Mouse (Mus musculus) adrenal gland, postnatal 10 days (tissue): Measurements from ENCODE around the gene Foxk1. TPM values are rescaled to one million over a fixed set of nuclear protein-coding genes. Genes with fewer than 3 reads are reported as not detected.

Source experiments
- DNase-seq: peaks from one replicate; pipeline ENCODE4 v3.0.0; 2021; ENCODE audit warnings: mixed read lengths
- total RNA-seq, 2 experiments: library from RNA; stranded (reverse); gene quantifications; 2 replicates each; pipeline ENCODE4 v1.2.3; 2021

Foxk1 gene
- total RNA-seq, 2 experiments from 2014 or later = 22.9 to 23.6 TPM

DNA sequence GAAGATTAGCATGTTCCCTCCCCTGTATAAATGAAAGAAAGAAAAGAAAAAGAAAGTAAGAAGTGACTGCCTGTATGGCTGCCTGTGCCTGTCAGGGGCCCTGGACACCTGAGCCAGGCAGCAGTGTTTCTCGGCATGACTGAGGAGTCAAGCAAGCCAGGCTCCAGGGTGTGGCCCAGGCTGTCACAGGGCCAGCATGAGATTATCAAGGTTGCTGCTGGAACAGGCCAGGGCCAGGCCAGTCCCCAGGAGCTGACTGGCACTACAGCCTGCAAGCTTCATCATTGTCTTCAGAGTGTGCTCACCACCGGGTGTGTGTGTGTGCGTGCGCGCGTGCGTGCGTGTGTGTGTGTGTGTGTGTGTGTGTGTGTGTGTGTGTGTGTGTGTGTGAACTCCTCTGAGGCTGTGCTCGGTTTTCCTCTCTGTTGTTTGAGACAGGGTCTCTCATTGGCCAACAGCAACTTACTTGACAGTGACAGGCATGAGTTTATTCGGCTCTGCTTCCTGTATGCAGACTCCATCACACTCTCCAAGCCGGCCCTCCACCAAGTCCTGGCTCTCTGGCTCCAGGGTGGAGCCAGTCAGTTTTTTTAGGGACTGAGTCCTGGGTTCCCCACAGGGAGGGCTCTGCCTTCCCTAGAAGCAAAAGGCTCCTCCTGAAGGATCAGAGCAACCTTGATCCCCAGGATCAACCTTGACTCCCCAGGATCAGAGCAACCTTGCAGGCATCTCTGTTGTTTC is 43.7 kb downstream of the Foxk1 start:
- DNase-seq = peak; percentile 75

DNA sequence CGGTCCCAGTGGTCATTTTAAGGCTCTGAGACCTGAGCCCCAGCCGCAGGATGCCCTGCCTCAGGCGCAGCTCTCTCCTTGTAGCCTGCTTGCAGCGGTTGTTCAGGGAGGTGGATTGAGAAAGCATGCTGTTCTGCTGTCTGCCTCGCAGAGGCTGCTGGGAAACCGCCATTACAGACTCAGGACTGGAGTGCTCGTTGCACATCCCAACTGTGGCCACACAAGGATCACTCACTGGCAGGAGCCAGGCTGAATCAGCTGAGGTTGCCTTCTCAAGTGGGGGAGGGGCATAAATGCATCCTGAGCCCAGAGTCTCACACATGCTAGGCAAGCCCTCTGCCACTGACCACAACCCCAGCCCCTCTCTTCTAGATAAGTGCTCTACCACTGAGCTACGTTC is 44.4 kb downstream of the Foxk1 start:
- DNase-seq = peak; percentile 33

DNA sequence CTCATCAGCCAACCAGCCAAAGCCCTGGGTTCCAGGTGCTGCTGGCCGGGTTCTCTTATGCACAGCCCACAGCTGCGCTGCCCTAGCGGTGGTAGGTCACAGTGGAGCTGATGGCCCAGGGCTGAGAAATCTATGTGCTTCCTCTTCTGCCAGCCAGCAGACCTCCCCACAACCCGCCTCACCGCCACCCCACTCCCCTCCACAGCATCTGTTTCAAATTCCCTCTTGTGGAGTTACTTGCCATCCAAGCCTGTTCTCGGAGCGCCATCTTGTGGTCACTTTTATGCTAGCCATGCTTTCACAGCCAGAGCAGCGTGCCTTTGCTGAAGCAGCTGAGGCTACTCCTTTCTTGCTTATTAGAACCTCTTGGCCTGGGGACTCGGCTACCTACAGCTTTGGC is 46.8 kb downstream of the Foxk1 start:
- DNase-seq = peak; percentile 92

- DNase-seq = no peak
These were observed 47.3 kb downstream of the Foxk1 start for GRCm38 (mm10) chr5:142448623-142449022.

DNA sequence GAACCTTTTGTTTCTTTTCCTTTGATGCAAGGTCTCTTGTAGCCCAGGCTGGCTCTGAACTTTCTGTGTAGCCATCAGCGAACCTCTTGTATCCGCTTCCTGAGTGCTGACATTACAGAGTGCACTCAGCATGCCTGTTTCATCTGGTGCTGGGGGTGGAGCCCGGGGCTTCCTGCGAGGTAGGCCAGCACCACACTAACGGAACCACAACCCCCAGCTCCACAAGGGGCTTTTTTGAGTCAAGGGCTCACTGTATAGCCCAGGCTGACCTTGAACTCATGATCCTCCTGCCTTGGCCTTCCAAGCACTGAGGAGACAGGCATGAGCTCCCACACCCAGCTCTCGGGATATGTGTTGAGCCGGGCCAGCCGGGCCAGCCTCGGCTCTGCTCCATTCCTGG is 49.5 kb downstream of the Foxk1 start:
- no peak for DNase-seq

GRCm38 (mm10) chr5:142451759-142452158 is 50.5 kb downstream of the Foxk1 start:
- no peak for DNase-seq

GRCm38 (mm10) chr5:142453742-142454141 is 52.4 kb downstream of the Foxk1 start:
- no peak for DNase-seq

- DNase-seq = no peak
These were observed 55.0 kb downstream of the Foxk1 start for GRCm38 (mm10) chr5:142456318-142456717.

DNA sequence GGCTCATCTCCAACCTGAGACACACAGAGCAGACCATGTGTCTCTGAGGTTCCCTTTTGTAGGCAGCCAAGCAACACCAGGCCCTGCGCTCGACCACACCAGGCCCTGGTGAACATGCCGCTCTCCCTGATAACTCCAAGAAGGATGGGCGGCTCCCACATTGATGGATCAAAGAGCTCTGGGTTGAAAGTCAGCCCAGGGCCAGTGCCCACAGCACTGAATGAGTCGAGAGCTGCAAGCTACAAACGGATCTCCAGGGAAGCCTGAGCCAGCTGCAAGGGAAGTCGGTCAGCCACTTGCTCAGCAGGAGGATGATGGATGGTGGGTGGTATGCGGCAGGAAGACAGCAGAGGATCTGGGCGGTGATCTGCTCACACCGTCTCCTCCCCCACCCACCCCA is 56.0 kb downstream of the Foxk1 start:
- DNase-seq = no peak

GRCm38 (mm10) chr5:142458791-142459557 is 57.7 kb downstream of the Foxk1 start:
- no peak for DNase-seq

GRCm38 (mm10) chr5:142459834-142460233 is 58.5 kb downstream of the Foxk1 start:
- no peak for DNase-seq

DNA sequence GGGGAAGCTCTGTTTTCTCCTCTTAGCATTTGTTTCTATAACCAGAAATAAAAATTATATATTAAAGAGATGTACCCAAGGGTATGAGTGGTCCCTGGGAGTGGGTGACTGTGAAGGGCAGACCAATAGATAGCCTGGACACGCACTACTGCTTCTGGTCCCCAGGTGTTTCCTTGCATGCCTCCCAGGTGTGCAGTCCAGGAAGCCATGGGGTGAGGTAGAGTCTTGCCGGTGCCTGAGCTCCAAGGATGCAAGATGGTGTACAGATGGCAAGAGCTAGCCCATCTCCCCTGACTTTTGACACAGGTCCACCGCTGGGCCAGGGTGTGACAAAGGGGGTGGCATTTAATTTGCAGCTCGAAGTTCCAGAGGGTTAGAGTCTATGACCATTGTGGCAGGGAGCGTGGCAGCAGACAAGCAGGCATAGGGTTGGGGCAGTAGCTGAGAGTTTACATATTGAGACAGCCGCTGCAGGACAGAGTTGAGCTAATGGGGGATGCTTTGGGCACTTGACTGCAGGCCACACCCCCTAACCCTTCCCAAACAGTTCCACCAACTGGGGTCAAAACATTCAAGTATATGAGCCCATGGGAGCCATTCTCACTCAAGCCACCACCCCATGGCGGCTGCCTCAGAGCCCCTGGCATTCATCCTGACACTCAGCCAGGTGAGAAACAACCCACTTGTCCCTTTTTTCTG is 60.8 kb downstream of the Foxk1 start:
- no peak for DNase-seq

GRCm38 (mm10) chr5:142462641-142462948 is 61.3 kb downstream of the Foxk1 start:
- no peak for DNase-seq

DNA sequence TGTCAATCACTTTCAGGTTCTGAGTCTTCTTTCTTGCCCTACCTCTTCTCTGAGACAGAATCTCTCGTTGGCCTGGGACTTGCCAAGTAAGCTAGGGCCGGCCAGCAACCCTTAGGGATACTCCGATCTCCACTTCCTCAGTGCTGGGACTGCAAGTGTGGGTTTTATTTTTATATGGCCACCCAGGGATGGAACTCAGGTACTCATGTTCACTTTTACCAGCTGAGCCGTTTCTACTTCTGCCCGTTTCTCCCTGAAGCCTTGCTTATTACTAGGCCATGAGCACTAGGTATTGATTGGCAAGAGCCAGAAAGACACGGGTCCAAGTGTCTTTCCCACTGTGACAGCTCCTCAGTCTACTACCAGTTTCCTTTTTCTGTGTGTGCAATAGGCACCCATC is 61.7 kb downstream of the Foxk1 start:
- DNase-seq = no peak

DNA sequence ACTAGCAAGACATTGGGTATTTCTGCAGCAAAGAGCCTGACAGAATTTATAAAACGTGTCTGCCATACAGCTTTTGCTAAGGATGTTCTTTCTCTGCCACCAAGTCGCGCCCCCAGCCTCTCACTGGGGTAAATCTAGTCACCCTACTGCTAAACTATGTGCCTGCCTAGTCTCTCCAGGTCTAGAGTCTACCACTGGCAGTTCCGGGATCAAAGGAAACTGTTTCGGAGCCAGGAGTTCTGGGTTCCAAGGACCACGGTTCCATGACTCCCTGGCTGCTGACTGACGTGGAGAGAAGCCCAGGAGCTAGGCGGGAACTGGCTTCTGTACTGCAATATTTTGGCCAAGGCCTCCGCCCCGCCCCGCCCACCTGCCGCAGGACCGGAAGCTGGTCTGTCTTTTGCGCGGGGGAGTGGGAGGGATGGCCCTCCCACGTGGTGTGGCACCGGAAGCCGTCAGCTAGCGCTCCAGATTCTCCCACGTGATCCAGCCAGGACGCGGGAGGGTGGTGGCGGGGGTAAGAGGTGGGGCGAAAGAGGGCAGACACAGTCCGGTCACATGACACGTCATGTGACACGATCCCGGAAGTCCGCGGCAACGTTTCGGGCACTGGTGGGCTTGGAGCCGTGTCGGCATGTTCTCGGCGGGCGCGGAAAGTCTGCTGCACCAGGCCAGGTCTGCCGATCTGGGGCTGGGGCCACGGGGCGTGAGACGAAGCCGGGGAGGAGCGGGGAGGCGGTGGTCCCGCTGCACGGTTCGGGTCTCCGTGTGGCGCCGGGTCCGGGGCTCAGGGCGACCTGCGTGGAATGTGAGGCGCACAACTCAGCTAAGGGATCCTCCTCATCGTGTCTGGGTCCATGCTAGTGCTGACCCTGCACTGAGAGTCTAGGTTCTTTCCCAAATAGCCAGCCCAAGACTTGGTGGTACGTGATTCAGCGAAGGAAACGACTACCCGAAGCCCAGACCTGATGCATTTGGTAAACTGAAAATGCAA is 62.5 kb downstream of the Foxk1 start, which contains the start of gene Ap5z1:
Gene Ap5z1, plus strand, starts transcription at position 484 of the 994 bp plus-strand sequence.
- DNase-seq = peak; percentile 96

DNA sequence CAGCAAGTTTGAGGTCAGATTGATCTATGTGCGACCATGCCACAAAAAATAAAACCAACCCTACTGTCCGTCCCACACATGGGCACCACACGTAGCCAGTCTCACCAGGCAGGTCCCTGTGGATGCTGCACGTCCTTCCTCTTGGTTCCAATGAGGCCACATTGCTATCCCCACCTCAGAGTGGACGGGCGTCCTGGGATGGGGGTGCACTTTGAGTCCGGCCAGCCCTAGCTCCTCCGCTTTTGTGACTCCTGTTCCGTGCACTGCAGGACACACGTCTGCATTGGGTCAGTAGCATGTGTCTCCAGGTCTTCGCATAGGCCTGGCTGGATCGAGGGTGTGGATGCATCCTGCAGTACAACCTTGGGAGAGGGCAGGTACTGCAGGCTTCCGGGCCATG is 67.1 kb downstream of the Foxk1 start:
- no peak for DNase-seq

DNA sequence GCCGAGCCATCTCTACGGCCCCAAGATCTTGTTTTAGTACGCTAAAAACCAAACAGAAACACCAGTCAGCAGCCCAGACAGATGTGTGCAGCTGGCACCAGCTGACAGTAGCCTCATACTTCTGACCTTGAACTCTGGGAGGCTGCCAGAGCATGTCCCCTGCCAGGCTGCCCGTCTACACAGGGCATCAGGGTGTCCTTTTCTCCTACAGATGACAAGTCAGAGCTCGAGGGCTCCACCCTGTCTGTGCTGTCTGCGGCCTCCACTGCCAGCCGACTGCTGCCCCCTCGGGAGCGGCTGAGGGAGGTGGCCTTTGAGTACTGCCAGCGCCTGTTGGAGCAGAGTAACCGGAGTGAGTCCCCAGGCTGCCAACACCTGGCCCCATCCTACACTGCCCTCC is 68.5 kb downstream of the Foxk1 start:
- peak; percentile 76 for DNase-seq

DNA sequence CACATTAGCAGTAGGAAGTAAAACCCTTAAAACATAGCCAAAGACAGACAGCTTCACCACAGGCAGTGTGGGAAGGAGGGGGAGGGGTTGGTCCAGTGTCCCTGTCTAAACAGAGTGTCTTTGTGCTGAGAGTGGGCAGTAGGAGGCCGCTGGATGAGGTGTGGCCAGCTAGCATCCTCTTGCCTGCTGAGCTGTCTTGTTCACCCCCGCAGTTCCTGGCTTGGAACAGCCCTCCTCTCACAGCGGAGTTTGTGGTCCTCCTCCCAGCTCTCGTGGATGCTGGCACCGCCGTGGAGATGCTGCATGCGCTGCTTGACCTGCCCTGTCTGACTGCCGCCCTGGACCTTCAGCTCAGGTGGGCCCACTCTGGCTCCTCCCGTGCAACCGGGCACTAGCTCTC is 72.4 kb downstream of the Foxk1 start:
- DNase-seq = no peak

DNA sequence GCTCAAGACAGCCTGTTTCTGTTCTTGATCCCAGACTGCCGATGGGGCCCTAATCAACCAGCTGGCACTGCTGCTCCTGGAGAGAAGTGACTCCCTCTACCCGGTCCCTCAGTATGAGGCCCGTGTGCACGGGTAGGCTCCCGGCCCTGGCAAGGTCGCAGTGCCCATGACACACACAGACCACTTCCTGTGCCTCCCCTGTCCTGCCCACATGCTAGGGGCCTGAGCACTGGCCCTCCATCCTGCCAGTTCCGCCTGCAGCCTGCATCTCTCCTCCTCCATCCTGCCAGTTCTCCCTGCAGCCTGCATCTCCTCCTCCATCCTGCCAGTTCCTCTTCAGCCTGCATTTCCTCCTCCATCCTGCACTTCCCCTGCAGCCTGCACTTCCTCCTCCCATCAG is 74.4 kb downstream of the Foxk1 start:
- DNase-seq = no peak

GRCm38 (mm10) chr5:142477346-142477745 is 76.0 kb downstream of the Foxk1 start:
- DNase-seq = peak; percentile 73

DNA sequence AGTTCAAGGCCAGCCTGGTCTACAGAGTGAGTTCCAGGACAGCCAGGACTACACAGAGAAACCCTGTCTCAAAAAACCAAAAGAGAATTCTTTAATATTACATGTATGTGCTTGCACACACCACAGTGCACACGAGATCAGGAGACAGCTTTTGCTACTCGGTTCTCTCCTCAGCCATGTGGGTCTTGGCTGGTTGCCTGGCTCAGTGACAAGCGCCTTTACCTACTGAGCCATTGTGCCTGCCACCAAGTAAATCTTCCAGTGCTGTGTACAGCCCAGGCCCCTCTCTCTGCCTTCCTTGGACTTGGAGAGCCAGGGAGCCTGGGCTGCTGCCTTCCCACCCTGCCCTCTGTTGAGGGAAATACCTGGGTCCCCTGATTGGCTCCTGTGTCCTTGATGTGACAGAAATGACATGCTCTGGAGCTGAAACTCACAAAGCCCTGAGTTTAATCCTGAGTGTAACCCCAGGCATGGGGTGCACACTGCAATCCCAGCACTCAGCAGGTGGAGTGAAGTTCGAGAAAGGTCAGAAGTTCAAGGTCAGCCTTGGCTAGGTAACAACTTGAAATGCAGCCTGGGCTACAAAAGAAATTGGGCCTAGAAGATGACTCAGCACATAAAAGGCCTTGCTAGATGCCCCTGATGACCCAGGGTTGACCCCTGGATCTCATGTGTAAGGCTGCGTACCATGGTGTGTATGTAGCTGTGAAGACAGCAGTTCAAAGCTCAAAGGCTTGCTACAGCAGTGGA is 76.7 kb downstream of the Foxk1 start:
- DNase-seq = peak; percentile 42
